Mouse (Mus musculus) testis, adult 2 months (tissue): ENCODE results near the gene Gfod1.

ENCODE experiments used
- CTCF ChIP-seq: fragments of 200-500 bp; IDR thresholded peaks from 2 replicates; pipeline ENCODE4 v1.5.1; 2012; ENCODE audit warnings: low read depth, mild to moderate bottlenecking, inconsistent platforms, low read length, moderate library complexity; ENCODE audit not compliant: control insufficient read depth, insufficient read depth, insufficient replicate concordance
- POLR2A ChIP-seq: fragments of 200-500 bp; IDR thresholded peaks from 2 replicates; pipeline ENCODE4 v1.6.1; 2012; ENCODE audit warnings: low read depth, mild to moderate bottlenecking, inconsistent platforms, low read length, moderate library complexity; ENCODE audit not compliant: control insufficient read depth

DNA sequence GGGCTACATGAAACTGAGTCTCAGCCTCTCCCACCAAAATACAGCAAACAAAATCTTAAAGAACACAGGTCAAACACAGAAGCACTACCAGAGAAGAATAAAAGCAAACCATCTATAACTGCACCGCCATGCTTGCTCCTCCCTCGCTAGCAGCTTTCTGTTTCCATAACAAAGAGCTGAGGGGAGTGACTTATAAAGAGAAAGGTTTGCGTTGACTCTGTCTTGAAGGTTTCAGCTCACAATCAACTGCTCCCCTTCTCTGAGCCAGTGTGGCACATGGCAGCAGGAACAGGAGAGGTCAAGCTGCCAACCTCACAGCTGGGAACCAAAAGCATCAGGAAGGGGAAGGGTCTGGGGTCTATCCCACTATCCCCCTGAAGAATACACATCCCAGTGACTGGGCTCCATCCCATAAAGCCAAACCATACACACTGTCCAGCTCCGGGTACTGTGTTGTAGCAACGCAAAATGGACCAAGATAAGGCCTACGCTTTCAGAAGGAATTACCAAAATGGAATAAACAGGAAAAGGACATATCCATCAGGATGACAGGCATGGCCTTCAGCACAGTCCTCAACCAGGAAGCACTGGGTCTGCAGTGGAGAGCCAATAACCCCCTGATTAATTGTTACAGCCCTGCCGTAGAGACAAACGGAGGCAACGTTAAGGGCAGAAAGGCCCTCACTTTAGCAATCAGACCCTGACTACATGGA is 87.8 kb downstream of the Gfod1 start:
- TF ChIP-seq POLR2A, result no peak
- no peak for TF ChIP-seq CTCF
